Mouse (Mus musculus) liver, adult 2 months (tissue): Measurements from ENCODE around the gene Tns2.

Experiments used
- CTCF ChIP-seq: fragments of 200-500 bp; IDR thresholded peaks from 2 replicates; pipeline ENCODE4 v1.5.1; 2011; ENCODE audit warnings: low read depth, low read length, control low read depth
- POLR2A ChIP-seq: fragments of 200-500 bp; IDR thresholded peaks from 2 replicates; pipeline ENCODE4 v1.6.1; 2011; ENCODE audit warnings: low read length, control low read depth; ENCODE audit not compliant: insufficient read depth; ENCODE audit errors: extremely low read depth

DNA sequence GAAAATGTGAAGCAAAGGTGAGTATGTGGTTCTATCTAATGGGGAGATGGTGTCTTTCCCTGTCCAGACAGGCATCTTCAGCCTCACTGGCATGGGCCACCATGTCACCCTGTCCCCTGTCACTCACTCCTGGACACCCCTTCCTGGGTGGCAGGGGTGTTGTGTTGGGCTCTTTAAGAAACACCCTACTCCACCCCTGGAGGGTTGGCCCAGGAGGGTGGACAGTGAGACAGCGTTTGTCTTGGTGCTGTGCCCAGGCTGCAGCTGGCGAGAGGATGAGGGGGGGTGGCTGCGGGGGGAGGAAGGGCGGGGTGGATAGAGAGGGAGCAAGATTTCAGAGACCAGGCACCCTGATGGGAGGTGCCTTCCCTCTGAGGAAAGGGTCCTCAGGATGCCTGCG lies 5.1 kb downstream of the Tns2 start:
- peak; percentile 78 for TF ChIP-seq POLR2A
- TF ChIP-seq CTCF: no peak
